Mouse (Mus musculus) CH12.LX (cell line): ENCODE results near the gene Cacnb2.

Experiments used
- BHLHE40 ChIP-seq: IDR thresholded peaks from 2 replicates; pipeline ENCODE4 v1.6.1; 2011; ENCODE audit warnings: mild to moderate bottlenecking, low read depth, low read length, improper control_type of control experiment
- CTCF ChIP-seq, 2 experiments: IDR thresholded peaks in 1 of 2; conservative IDR thresholded peaks in 1 of 2; 2 replicates each; pipeline ENCODE4 v1.5.1; 2011 to 2012; ENCODE audit warnings: low read depth in 2 of 2, low read length in 2 of 2, improper control_type of control experiment in 1 of 2, inconsistent platforms in 1 of 2, mild to moderate bottlenecking in 1 of 2, moderate library complexity in 1 of 2
- E2F4 ChIP-seq: IDR thresholded peaks from 2 replicates; pipeline ENCODE4 v1.6.1; 2011; ENCODE audit warnings: low read depth, low read length, improper control_type of control experiment; ENCODE audit not compliant: insufficient replicate concordance
- ELF1 ChIP-seq: IDR thresholded peaks from 2 replicates; pipeline ENCODE4 v1.6.1; 2014; ENCODE audit warnings: low read depth, mild to moderate bottlenecking, inconsistent platforms, low read length, improper control_type of control experiment
- EP300 ChIP-seq: IDR thresholded peaks from 2 replicates; pipeline ENCODE4 v1.6.1; 2011; ENCODE audit warnings: low read length, improper control_type of control experiment
- ETS1 ChIP-seq: conservative IDR thresholded peaks from 2 replicates; pipeline ENCODE4 v1.6.1; 2012; ENCODE audit warnings: low read depth, mild to moderate bottlenecking, inconsistent platforms, low read length, improper control_type of control experiment, moderate library complexity
- IRF4 ChIP-seq: IDR thresholded peaks from 2 replicates; pipeline ENCODE4 v1.6.1; 2014; ENCODE audit warnings: low read depth, mild to moderate bottlenecking, inconsistent platforms, low read length, improper control_type of control experiment
- KAT2A ChIP-seq: IDR thresholded peaks from 2 replicates; pipeline ENCODE4 v1.6.1; 2012; ENCODE audit warnings: low read length, improper control_type of control experiment, inconsistent platforms; ENCODE audit not compliant: insufficient replicate concordance
- MAX ChIP-seq: IDR thresholded peaks from 2 replicates; pipeline ENCODE4 v1.6.1; 2011; ENCODE audit warnings: low read length, improper control_type of control experiment
- POLR2A ChIP-seq: IDR thresholded peaks from 2 replicates; pipeline ENCODE4 v1.6.1; 2011; ENCODE audit warnings: low read depth, mild to moderate bottlenecking, improper control_type of control experiment, low read length
- RCOR1 ChIP-seq: conservative IDR thresholded peaks from 2 replicates; pipeline ENCODE4 v1.6.1; 2012; ENCODE audit warnings: low read depth, mild to moderate bottlenecking, inconsistent platforms, low read length, improper control_type of control experiment
- SMC3 ChIP-seq: IDR thresholded peaks from 2 replicates; pipeline ENCODE4 v1.6.1; 2011; ENCODE audit warnings: low read depth, low read length, improper control_type of control experiment
- TCF12 ChIP-seq: IDR thresholded peaks from 2 replicates; pipeline ENCODE4 v1.6.1; 2014; ENCODE audit warnings: low read depth, mild to moderate bottlenecking, inconsistent platforms, low read length, improper control_type of control experiment
- USF2 ChIP-seq: conservative IDR thresholded peaks from 2 replicates; pipeline ENCODE4 v1.6.1; 2011; ENCODE audit warnings: low read depth, low read length, improper control_type of control experiment

GRCm38 (mm10) chr2:14996036-14996435, 393.1 kb downstream of the Cacnb2 start:
- TF ChIP-seq CTCF (conservative IDR thresholded peaks at IDR 0.05 in 1 of 2, IDR thresholded peaks at IDR 0.05 in 1 of 2; ENCODE audit: low read depth in 2 of 2, low read length in 2 of 2) (no peak), ETS1 (no peak), ELF1 (no peak), POLR2A (no peak), SMC3 (no peak), IRF4 (no peak), MAX (no peak), KAT2A (no peak), E2F4 (no peak), BHLHE40 (no peak), TCF12 (no peak), EP300 (no peak), RCOR1 (no peak), USF2 (no peak)
